Mouse (Mus musculus): ENCODE measurements around the gene Sipa1l2.
"Not testable (repeated sequence)": the region's sequence is repeated elsewhere in the genome, so short reads cannot be mapped to it uniquely, and the experiment has no call there.

Gene Sipa1l2

GRCm38 (mm10) chr8:125407672-125408071 is 161.9 kb downstream of the Sipa1l2 start:
- no peak for DNase-seq (ENCODE audit: extremely low spot score, low spot score)

GRCm38 (mm10) chr8:125406453-125406852 is 163.2 kb downstream of the Sipa1l2 start:
- DNase-seq (ENCODE audit: extremely low spot score, low spot score): no peak

- no peak for DNase-seq (ENCODE audit: extremely low spot score, low spot score)
Measured at GRCm38 (mm10) chr8:125401350-125401749, 168.3 kb downstream of the Sipa1l2 start.

- no peak for DNase-seq (ENCODE audit: extremely low spot score, low spot score)
Measured at GRCm38 (mm10) chr8:125397981-125398380, 171.6 kb downstream of the Sipa1l2 start.

GRCm38 (mm10) chr8:125395682-125396081 is 173.9 kb downstream of the Sipa1l2 start:
- not testable (repeated sequence) for DNase-seq (ENCODE audit: extremely low spot score, low spot score)

GRCm38 (mm10) chr8:125395032-125395431 is 174.6 kb downstream of the Sipa1l2 start:
- DNase-seq (ENCODE audit: extremely low spot score, low spot score): no peak

GRCm38 (mm10) chr8:125391685-125392084 is 177.9 kb downstream of the Sipa1l2 start:
- no peak for DNase-seq (ENCODE audit: extremely low spot score, low spot score)

GRCm38 (mm10) chr8:125391271-125391670 is 178.3 kb downstream of the Sipa1l2 start:
- DNase-seq (ENCODE audit: extremely low spot score, low spot score): no peak

- DNase-seq (ENCODE audit: extremely low spot score, low spot score): no peak
Measured at GRCm38 (mm10) chr8:125390506-125390895, 179.1 kb downstream of the Sipa1l2 start.

- no peak for DNase-seq (ENCODE audit: extremely low spot score, low spot score)
Measured at GRCm38 (mm10) chr8:125389756-125390505, 179.7 kb downstream of the Sipa1l2 start.

- no peak for DNase-seq (ENCODE audit: extremely low spot score, low spot score)
Measured at GRCm38 (mm10) chr8:125389280-125389679, 180.3 kb downstream of the Sipa1l2 start.

GRCm38 (mm10) chr8:125388404-125389180 is 181.0 kb downstream of the Sipa1l2 start:
- DNase-seq (ENCODE audit: extremely low spot score, low spot score): no peak

GRCm38 (mm10) chr8:125385519-125386150 is 184.0 kb downstream of the Sipa1l2 start:
- DNase-seq (ENCODE audit: extremely low spot score, low spot score): peak; percentile 37

GRCm38 (mm10) chr8:125384551-125385183 is 184.9 kb downstream of the Sipa1l2 start:
- DNase-seq (ENCODE audit: extremely low spot score, low spot score): no peak

GRCm38 (mm10) chr8:125381674-125382073 is 187.9 kb downstream of the Sipa1l2 start:
- DNase-seq (ENCODE audit: extremely low spot score, low spot score): no peak

- no peak for DNase-seq (ENCODE audit: extremely low spot score, low spot score)
Measured at GRCm38 (mm10) chr8:125379939-125380338, 189.7 kb downstream of the Sipa1l2 start.

GRCm38 (mm10) chr8:125379156-125379555 is 190.5 kb downstream of the Sipa1l2 start:
- DNase-seq (ENCODE audit: extremely low spot score, low spot score): no peak

GRCm38 (mm10) chr8:125377704-125378103 is 191.9 kb downstream of the Sipa1l2 start:
- no peak for DNase-seq (ENCODE audit: extremely low spot score, low spot score)

- no peak for DNase-seq (ENCODE audit: extremely low spot score, low spot score)
Measured at GRCm38 (mm10) chr8:125376448-125376845, 193.2 kb downstream of the Sipa1l2 start.

GRCm38 (mm10) chr8:125375659-125376447 is 193.8 kb downstream of the Sipa1l2 start:
- DNase-seq (ENCODE audit: extremely low spot score, low spot score): no peak

GRCm38 (mm10) chr8:125372596-125372995 is 197.0 kb downstream of the Sipa1l2 start:
- no peak for DNase-seq (ENCODE audit: extremely low spot score, low spot score)
